Mouse (Mus musculus) brain, embryonic 14.5 days (tissue): ENCODE measurements around the gene Pskh1.

Experiments
- CTCF ChIP-seq: fragments of 200-500 bp; IDR thresholded peaks from 2 replicates; pipeline ENCODE4 v1.5.1; 2012; ENCODE audit warnings: inconsistent platforms, mild to moderate bottlenecking, moderate library complexity, borderline replicate concordance; ENCODE audit not compliant: insufficient read depth, insufficient read length; ENCODE audit errors: extremely low read depth
- POLR2A ChIP-seq: fragments of 200-500 bp; IDR thresholded peaks from 2 replicates; pipeline ENCODE4 v1.6.1; 2012; ENCODE audit warnings: mild to moderate bottlenecking, inconsistent platforms, borderline replicate concordance; ENCODE audit not compliant: poor library complexity, insufficient read depth, insufficient read length, severe bottlenecking; ENCODE audit errors: extremely low read depth

DNA sequence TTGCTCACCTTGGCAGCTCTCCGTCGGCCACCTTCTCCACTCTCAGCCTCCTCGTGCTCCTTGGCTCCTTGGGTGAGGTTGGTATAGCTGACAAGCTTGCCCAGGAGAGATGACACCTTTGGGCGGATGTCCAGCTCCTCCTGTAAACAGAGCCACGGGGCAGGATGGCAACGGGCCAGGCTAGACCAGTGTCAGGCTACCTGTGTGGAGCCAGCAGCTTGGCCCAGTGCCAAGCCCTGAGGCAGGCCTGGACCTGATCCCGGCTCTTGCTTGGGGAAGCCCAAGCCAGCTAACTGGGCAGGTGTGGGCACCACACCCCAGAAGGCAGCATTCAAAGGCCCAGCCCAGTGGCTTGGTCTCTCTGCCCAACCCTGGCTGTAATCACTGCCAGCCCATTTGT is 59.1 kb downstream of the Pskh1 start:
- TF ChIP-seq POLR2A (no peak), CTCF (no peak)
